ENCODE assay signal across 11 mouse cellular contexts in genomic region chr6:72140371-72140770, GRCm38 (mm10). TPM values are rescaled to one million over a fixed set of nuclear protein-coding genes. Genes with fewer than 3 reads are reported as not detected.
DNase-seq lines count a peak whose midpoint lies in the region; ATAC-seq and TF ChIP-seq lines count a peak whose summit lies in the region.
"Had no signal": no experiment of that assay in that cellular context is flagged by ENCODE, and none has a peak within 500 bp of the region (broad histone marks: within the 10 kb centered on the region; RNA-seq: fewer than 3 reads in every experiment).

No protein-coding gene starts in this region.

- no peaks in the 10 kb centered on the region for H3K27me3 ChIP-seq in embryonic facial prominence, embryonic 12.5 days
- no peaks in the 10 kb centered on the region for H3K27me3 ChIP-seq in embryonic facial prominence, embryonic 10.5 days (replicated peaks; ENCODE audit: low read depth, poor library complexity, severe bottlenecking)
- H3K27me3 ChIP-seq in liver, adult 2 months (ENCODE audit: control insufficient read depth, insufficient read depth, low read length), result no peaks in the 10 kb centered on the region
- H3K27me3 ChIP-seq in hindbrain, embryonic 13.5 days, result no peaks in the 10 kb centered on the region
- H3K27me3 ChIP-seq: midbrain, embryonic 15.5 days had no signal

- no peak for TF ChIP-seq POLR2A in liver, adult 2 months (IDR thresholded peaks at IDR 0.05; ENCODE audit: extremely low read depth, insufficient read depth, low read length)

- H3K4me3 ChIP-seq in embryonic facial prominence, embryonic 12.5 days, result no peak overlapping the region
- H3K4me3 ChIP-seq in embryonic facial prominence, embryonic 10.5 days, result no peak overlapping the region
- no peak overlapping the region for H3K4me3 ChIP-seq in liver, adult 2 months (ENCODE audit: insufficient read depth, low read depth, low read length)
- no peak overlapping the region for H3K4me3 ChIP-seq in hindbrain, embryonic 13.5 days
- no peak overlapping the region for H3K4me3 ChIP-seq in left cerebral cortex, adult 2 months
- H3K4me3 ChIP-seq: forebrain, embryonic 10.5 days; midbrain, embryonic 15.5 days had no signal

- no peak for TF ChIP-seq CTCF in liver, adult 2 months (IDR thresholded peaks at IDR 0.05; ENCODE audit: low read depth, low read length)
- TF ChIP-seq CTCF in left cerebral cortex, adult 2 months (IDR thresholded peaks at IDR 0.05), result no peak

- H3K79me2 ChIP-seq in liver, adult 2 months (ENCODE audit: control insufficient read depth, insufficient read depth, low read length), result no peaks in the 10 kb centered on the region

- no peaks in the 10 kb centered on the region for H3K36me3 ChIP-seq in embryonic facial prominence, embryonic 12.5 days
- H3K36me3 ChIP-seq in embryonic facial prominence, embryonic 10.5 days (replicated peaks), result peaks cover 54% of the 10 kb centered on the region
- H3K36me3 ChIP-seq in liver, adult 2 months (ENCODE audit: control insufficient read depth, insufficient read depth, low read length), result peaks cover 53% of the 10 kb centered on the region
- H3K36me3 ChIP-seq in hindbrain, embryonic 13.5 days, result peaks cover 43% of the 10 kb centered on the region

- 81% methylated on average over 8 of the region's 8 CpGs for WGBS in embryonic facial prominence, embryonic 12.5 days
- WGBS in embryonic facial prominence, embryonic 10.5 days, result 82% methylated on average over 8 of the region's 8 CpGs
- WGBS in liver, adult 2 months, result 73% methylated on average over 8 of the region's 8 CpGs
- 86% methylated on average over 8 of the region's 8 CpGs for WGBS in hindbrain, embryonic 13.5 days

- no peaks in the 10 kb centered on the region for H3K9me3 ChIP-seq in embryonic facial prominence, embryonic 12.5 days
- no peaks in the 10 kb centered on the region for H3K9me3 ChIP-seq in embryonic facial prominence, embryonic 10.5 days
- H3K9me3 ChIP-seq in hindbrain, embryonic 13.5 days, result no peaks in the 10 kb centered on the region
- H3K9me3 ChIP-seq: forebrain, embryonic 10.5 days; midbrain, embryonic 15.5 days had no signal

- no peak for ATAC-seq in embryonic facial prominence, embryonic 12.5 days (ENCODE audit: insufficient number of reproducible peaks, insufficient read depth, low FRiP score, low TSS enrichment)
- peak; percentile 93 for ATAC-seq in monocyte, adult 5-6 weeks (replicated peaks; ENCODE audit: insufficient number of reproducible peaks, low FRiP score, low TSS enrichment, poor library complexity, severe bottlenecking)
- ATAC-seq in hindbrain, embryonic 13.5 days (ENCODE audit: low FRiP score), result no peak
- ATAC-seq: midbrain, embryonic 15.5 days had no signal

- intact Hi-C loops in left cerebral cortex, adult 2 months (cut with DNase I), result no loop called here

- no peak overlapping the region for H3K9ac ChIP-seq in embryonic facial prominence, embryonic 12.5 days
- no peak overlapping the region for H3K9ac ChIP-seq in liver, adult 2 months (ENCODE audit: low read depth, low read length)
- no peak overlapping the region for H3K9ac ChIP-seq in hindbrain, embryonic 13.5 days
- H3K9ac ChIP-seq: midbrain, embryonic 15.5 days had no signal

- H3K4me1 ChIP-seq in embryonic facial prominence, embryonic 12.5 days, result 0 out of 2 replicates have a peak, but pooled peaks cover 6% of the 10 kb centered on the region
- H3K4me1 ChIP-seq in embryonic facial prominence, embryonic 10.5 days, result peaks cover 25% of the 10 kb centered on the region
- H3K4me1 ChIP-seq in liver, adult 2 months (ENCODE audit: control insufficient read depth, insufficient read depth, low read length), result peaks cover 35% of the 10 kb centered on the region
- H3K4me1 ChIP-seq in hindbrain, embryonic 13.5 days (replicated peaks), result no peaks in the 10 kb centered on the region
- H3K4me1 ChIP-seq: forebrain, embryonic 10.5 days; midbrain, embryonic 15.5 days had no signal

- DNase-seq in embryonic facial prominence, embryonic 10.5 days (ENCODE audit: low spot score), result no peak
- DNase-seq in T-cell, adult 2 months (ENCODE audit: low spot score), result peak; percentile 24
- DNase-seq in liver, adult 2 months (ENCODE audit: extremely low read depth, low read depth, low spot score), result peak; percentile 60
- DNase-seq in cerebellum, postnatal 14 days, result no peak
- DNase-seq in left cerebral cortex, adult 2 months (ENCODE audit: extremely low spot score in 1 of 2, low spot score in 2 of 2), result no peak
- DNase-seq: right cerebral cortex, adult 18-20 months had no signal

- peak overlapping the region; percentile 24; the same call in 1 of the 2 replicates for H3K27ac ChIP-seq in embryonic facial prominence, embryonic 12.5 days
- no peak overlapping the region for H3K27ac ChIP-seq in embryonic facial prominence, embryonic 10.5 days (replicated peaks)
- H3K27ac ChIP-seq in liver, adult 2 months (replicated peaks; ENCODE audit: insufficient read depth, low read depth, low read length), result peak overlapping the region; percentile 68
- H3K27ac ChIP-seq in hindbrain, embryonic 13.5 days, result no peak overlapping the region
- H3K27ac ChIP-seq in left cerebral cortex, adult 2 months, result no peak overlapping the region; the same call in 1 of the 2 replicates
- H3K27ac ChIP-seq: forebrain, embryonic 10.5 days; midbrain, embryonic 15.5 days had no signal

- no peak overlapping the region for H3K4me2 ChIP-seq in embryonic facial prominence, embryonic 12.5 days (replicated peaks)
- no peak overlapping the region for H3K4me2 ChIP-seq in hindbrain, embryonic 13.5 days
- H3K4me2 ChIP-seq: midbrain, embryonic 15.5 days had no signal

RNA-seq across cellular contexts. Expression of gene St3gal5, which starts 43.0 kb away (rescaled TPM):
- polyA plus RNA-seq in embryonic facial prominence, embryonic 12.5 days (2016; fragmentation: Nextera tagmentation; extraction: Ambion mirVana), result 31.0 and 32.5 TPM in 2 replicates
- polyA plus RNA-seq in embryonic facial prominence, embryonic 10.5 days (2016; fragmentation: Nextera tagmentation; extraction: Ambion mirVana), result 32.2 and 32.6 TPM in 2 replicates
- total RNA-seq in liver, adult 2 months (2014; rRNA removed), result 115 and 162 TPM in 2 replicates
- 61.4 and 133 TPM in 2 replicates for polyA plus RNA-seq in liver, adult 2 months (2012; rRNA removed)
- total RNA-seq in monocyte, adult 5-6 weeks (2017), result 28.9 to 43.8 TPM (median 38.3 TPM) in 3 replicates
- 52.9 and 53.9 TPM in 2 replicates for polyA plus RNA-seq in hindbrain, embryonic 13.5 days (2015; fragmentation: Nextera tagmentation; extraction: Ambion mirVana)
- 100 to 1,000 TPM; 162 to 163 TPM for total RNA-seq in left cerebral cortex, adult 2 months (2021)

Comparison
In these comparisons a context has a peak if more than half of its experiments do, and no peak if none do; other contexts are left out.
1. H3K27ac ChIP-seq: peak in embryonic facial prominence, embryonic 12.5 days (single experiment) and liver, adult 2 months (single experiment); none in embryonic facial prominence, embryonic 10.5 days (single experiment), hindbrain, embryonic 13.5 days (single experiment) and left cerebral cortex, adult 2 months (single experiment).
2. DNase-seq: peak in T-cell, adult 2 months (single experiment) and liver, adult 2 months (single experiment); none in embryonic facial prominence, embryonic 10.5 days (single experiment), cerebellum, postnatal 14 days (0 of 2) and left cerebral cortex, adult 2 months (0 of 2).